Mouse (Mus musculus) natural killer cell, adult 2 months (primary cell): ENCODE measurements around the gene Dbi.

ENCODE experiments used
- DNase-seq, 2 experiments: peaks; one replicate each; pipeline ENCODE4 v3.0.0; 2022; ENCODE audit warnings: low spot score in 2 of 2

Gene Dbi

GRCm38 (mm10) chr1:120083921-120084517 lies 36.9 kb downstream of the Dbi start:
- no peak for DNase-seq

- no peak for DNase-seq
These were observed 37.8 kb downstream of the Dbi start for GRCm38 (mm10) chr1:120082957-120083585.

- DNase-seq = no peak
These were observed 40.2 kb downstream of the Dbi start for GRCm38 (mm10) chr1:120080632-120081031.

DNA sequence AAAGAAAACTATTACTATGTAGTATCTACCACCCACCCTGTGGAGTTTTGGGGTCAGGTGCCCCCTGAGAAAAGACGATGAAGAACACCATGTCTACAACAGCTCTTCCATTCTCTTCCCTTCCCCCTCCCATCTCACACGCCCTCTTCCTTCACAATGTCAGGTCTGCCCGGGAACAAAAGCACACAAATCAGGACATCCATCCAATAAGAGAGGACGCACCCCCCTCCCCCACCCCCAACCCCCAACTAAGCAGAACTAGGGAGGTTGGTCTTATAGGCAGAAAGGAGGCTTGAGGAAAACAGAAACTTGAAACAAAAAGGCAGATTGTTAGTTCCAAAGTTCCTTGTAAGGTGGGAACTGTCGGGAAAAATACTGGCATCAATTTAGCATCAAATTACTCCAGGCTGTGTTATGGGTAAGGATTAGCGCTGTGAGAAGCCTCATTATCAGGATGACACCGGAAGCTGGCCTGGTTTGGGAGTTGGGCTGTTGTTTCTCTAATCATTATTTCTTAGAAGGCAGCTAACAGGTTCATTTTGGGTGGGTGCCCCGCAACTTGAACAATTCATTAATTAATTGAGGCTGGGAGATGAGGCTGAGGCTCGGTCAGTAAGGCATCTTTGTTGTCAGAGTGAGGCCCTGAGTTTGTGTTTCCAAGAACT lies 43.0 kb downstream of the Dbi start:
- no peak for DNase-seq

GRCm38 (mm10) chr1:120075507-120075906 lies 45.4 kb downstream of the Dbi start:
- no peak for DNase-seq

GRCm38 (mm10) chr1:120074931-120075330 lies 45.9 kb downstream of the Dbi start:
- DNase-seq = no peak

- DNase-seq = no peak
These were observed 46.6 kb downstream of the Dbi start for GRCm38 (mm10) chr1:120074307-120074702.

- DNase-seq = peak; percentile 66 to 74
These were observed 47.2 kb downstream of the Dbi start, which contains the start of gene Tmem37 for GRCm38 (mm10) chr1:120073519-120074306. TSS of gene Tmem37 (minus strand) at chr1:120074074.

DNA sequence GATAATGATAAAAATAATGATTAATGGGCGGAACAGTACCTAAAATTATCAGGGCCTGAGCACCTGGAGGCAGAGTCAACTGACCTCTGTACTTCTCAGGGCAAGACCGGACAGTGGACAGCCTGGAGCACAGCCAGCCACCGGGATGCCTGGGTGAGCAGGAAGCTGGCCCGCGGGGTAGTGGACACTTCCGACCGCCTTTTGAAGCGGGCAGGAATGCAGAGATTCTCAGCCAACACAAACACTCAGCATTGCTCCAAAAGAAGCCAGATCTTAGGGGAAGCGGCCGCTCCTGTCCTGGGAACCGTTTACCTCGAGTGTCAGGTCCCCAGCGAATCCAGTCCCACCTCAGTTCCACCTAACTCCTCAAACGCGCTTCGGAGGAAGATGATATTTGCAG lies 48.0 kb downstream of the Dbi start:
- no peak for DNase-seq

GRCm38 (mm10) chr1:120071133-120071532 lies 49.7 kb downstream of the Dbi start:
- DNase-seq = no peak

DNA sequence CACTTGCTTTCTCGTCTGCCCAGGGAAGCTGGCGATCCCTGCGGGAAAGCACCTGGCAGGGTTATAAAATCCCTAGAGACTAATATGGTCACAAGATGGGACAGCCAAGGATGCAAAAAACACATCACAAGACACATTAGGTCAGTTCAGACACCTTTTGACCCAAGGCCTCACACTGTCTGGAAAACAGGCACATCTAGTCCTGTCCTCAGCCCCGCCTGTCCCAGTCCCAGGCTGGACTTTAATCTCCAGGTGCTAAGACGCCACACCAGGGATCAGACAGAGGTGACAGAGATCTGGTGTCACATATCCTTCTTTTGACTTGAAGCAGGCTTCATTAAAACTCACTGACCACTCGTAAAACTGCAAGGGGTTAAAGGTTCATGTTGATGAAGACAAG lies 50.7 kb downstream of the Dbi start:
- no peak for DNase-seq

DNA sequence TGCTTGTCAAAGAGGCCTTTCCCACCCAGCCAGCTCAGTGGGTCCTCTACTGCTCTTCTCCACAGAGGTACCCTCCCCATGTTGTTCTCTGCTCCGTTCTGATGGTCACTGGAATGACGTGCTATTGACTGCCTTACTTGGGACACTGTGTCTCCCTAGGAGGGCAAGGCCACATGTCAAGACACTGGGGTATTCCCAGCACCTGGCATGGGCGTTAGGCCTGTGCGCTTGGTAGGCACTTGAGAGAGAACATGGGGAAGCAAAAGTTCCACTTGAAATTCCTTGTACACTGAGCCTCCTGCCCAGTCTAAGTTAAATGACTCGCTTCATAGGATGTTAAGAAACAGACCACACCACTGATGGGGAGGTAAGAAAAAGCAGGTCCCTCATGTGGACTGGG lies 51.8 kb downstream of the Dbi start:
- no peak for DNase-seq

DNA sequence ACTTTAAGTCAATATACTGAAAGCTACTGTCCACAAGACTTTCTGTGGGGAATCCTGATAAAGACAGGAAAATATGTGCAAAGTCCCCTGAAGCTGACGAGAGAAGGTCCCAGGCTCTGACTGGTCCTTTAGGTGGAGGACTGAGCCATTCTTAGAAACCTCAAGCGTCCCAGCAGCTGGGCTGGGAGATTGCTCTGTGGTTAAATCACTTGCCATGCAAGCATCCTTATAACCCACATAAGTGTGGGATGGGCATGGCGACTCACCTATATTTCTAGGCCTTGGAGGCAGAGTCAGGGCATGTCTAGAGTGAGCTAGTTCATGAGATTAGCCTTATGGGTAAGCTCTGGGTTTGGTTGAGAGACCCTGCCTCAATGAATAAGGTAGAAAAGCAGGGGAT lies 54.3 kb downstream of the Dbi start:
- DNase-seq = no peak

GRCm38 (mm10) chr1:120066159-120066558 lies 54.7 kb downstream of the Dbi start:
- DNase-seq = no peak

- no peak for DNase-seq
These were observed 56.7 kb downstream of the Dbi start for GRCm38 (mm10) chr1:120064036-120064682.
